Mouse (Mus musculus) megakaryocyte, embryonic 14.5 days (primary cell): ENCODE measurements around the gene Ptprg.

Experiments
- FLI1 ChIP-seq: IDR thresholded peaks from 2 replicates; pipeline ENCODE4 v1.6.1; 2012; ENCODE audit warnings: low read length, inconsistent platforms, mixed read lengths
- GATA1 ChIP-seq: IDR thresholded peaks from 3 replicates; pipeline ENCODE4 v1.6.1; 2012; ENCODE audit warnings: mixed read lengths, low read length, inconsistent platforms, borderline replicate concordance

- TF ChIP-seq GATA1 (no peak), FLI1 (no peak)
These were observed 439.2 kb downstream of the Ptprg start for GRCm38 (mm10) chr14:11992534-11992933.
